In genomic region chr7:35163600-35163999, GRCm38 (mm10) we compare ENCODE assay signal across 22 mouse cellular contexts. TPM values are rescaled to one million over a fixed set of nuclear protein-coding genes. Genes with fewer than 3 reads are reported as not detected.
DNase-seq lines count a peak whose midpoint lies in the region; ATAC-seq and TF ChIP-seq lines count a peak whose summit lies in the region.
"Had no signal": no experiment of that assay in that cellular context is flagged by ENCODE, and none has a peak within 500 bp of the region (broad histone marks: within the 10 kb centered on the region; RNA-seq: fewer than 3 reads in every experiment).

No protein-coding gene starts in this region.

- H3K79me2 ChIP-seq in myocyte (ENCODE audit: control insufficient read depth, insufficient read depth), result no peaks in the 10 kb centered on the region

- H3K4me2 ChIP-seq in myocyte (ENCODE audit: low read depth), result peak overlapping the region; percentile 32
- no peak overlapping the region for H3K4me2 ChIP-seq in midbrain, embryonic 14.5 days (ENCODE audit: low read length)
- H3K4me2 ChIP-seq: embryonic facial prominence, embryonic 15.5 days; heart, embryonic 13.5 days; limb, embryonic 13.5 days; liver, embryonic 13.5 days had no signal

- intact Hi-C loops in heart, postnatal 25 days (cut with DNase I), result no loop called here

- no peak for TF ChIP-seq POLR2A in myocyte (IDR thresholded peaks at IDR 0.05; ENCODE audit: insufficient read length, low read depth)

- peak; percentile 26 to 40 for DNase-seq in cerebellum, postnatal 10 days
- no peak for DNase-seq in cerebellum, postnatal 4 days (ENCODE audit: low spot score in 2 of 2)
- peak; percentile 33 for DNase-seq in heart, postnatal 4 days
- DNase-seq in heart, postnatal 25 days (ENCODE audit: low spot score), result no peak
- DNase-seq in lung, postnatal 36 days, result peak; percentile 35
- no peak for DNase-seq in lung, postnatal 14 days
- no peak for DNase-seq in midbrain, embryonic 14.5 days
- DNase-seq: adrenal gland, postnatal 14 days; cerebellum, adult 11 months; cerebellum, postnatal 14 days; liver, embryonic 13.5 days; retina, postnatal 1 day had no signal

- H3K36me3 ChIP-seq in myocyte (ENCODE audit: control insufficient read depth, insufficient read depth), result no peaks in the 10 kb centered on the region
- no peaks in the 10 kb centered on the region for H3K36me3 ChIP-seq in midbrain, embryonic 14.5 days (ENCODE audit: control insufficient read depth, insufficient read depth, low read length)
- H3K36me3 ChIP-seq: embryonic facial prominence, embryonic 15.5 days; heart, embryonic 13.5 days; hindbrain, embryonic 10.5 days; limb, embryonic 13.5 days; liver, embryonic 13.5 days had no signal

- ATAC-seq in midbrain, embryonic 14.5 days (ENCODE audit: low FRiP score, low TSS enrichment), result no peak
- ATAC-seq: forebrain, embryonic 16.5 days; hindbrain, postnatal 0 days; intestine, postnatal 0 days had no signal

- 71% methylated on average over 7 of the region's 7 CpGs for WGBS in midbrain, embryonic 14.5 days

- H3ac ChIP-seq in myocyte (ENCODE audit: control insufficient read depth, insufficient read length), result no peak overlapping the region

- H3K27ac ChIP-seq in midbrain, embryonic 14.5 days (replicated peaks; ENCODE audit: low read depth, low read length), result no peak overlapping the region
- H3K27ac ChIP-seq: embryonic facial prominence, embryonic 15.5 days; heart, embryonic 13.5 days; hindbrain, embryonic 10.5 days; hindbrain, postnatal 0 days; kidney, postnatal 0 days; layer of hippocampus, adult 2 months; limb, embryonic 13.5 days; liver, embryonic 13.5 days had no signal

- no peaks in the 10 kb centered on the region for H3K27me3 ChIP-seq in myocyte (ENCODE audit: control insufficient read depth, insufficient read depth, insufficient read length)
- no peaks in the 10 kb centered on the region for H3K27me3 ChIP-seq in midbrain, embryonic 14.5 days (ENCODE audit: control insufficient read depth, insufficient read depth, low read length)
- H3K27me3 ChIP-seq: embryonic facial prominence, embryonic 15.5 days; limb, embryonic 13.5 days; liver, embryonic 13.5 days had no signal

- no peaks in the 10 kb centered on the region for H3K9me3 ChIP-seq in midbrain, embryonic 14.5 days (ENCODE audit: control insufficient read depth, low read length)
- H3K9me3 ChIP-seq: embryonic facial prominence, embryonic 15.5 days; heart, embryonic 13.5 days; limb, embryonic 13.5 days; liver, embryonic 13.5 days had no signal

- H3K4me1 ChIP-seq in midbrain, embryonic 14.5 days (ENCODE audit: control insufficient read depth, insufficient read depth, low read length), result no peaks in the 10 kb centered on the region
- H3K4me1 ChIP-seq: embryonic facial prominence, embryonic 15.5 days; heart, embryonic 13.5 days; limb, embryonic 13.5 days had no signal

- H3K9ac ChIP-seq in midbrain, embryonic 14.5 days (replicated peaks; ENCODE audit: low read length), result no peak overlapping the region
- H3K9ac ChIP-seq: embryonic facial prominence, embryonic 15.5 days; heart, embryonic 13.5 days; limb, embryonic 13.5 days; liver, embryonic 13.5 days had no signal

- H3K4me3 ChIP-seq in myocyte, result no peak overlapping the region
- H3K4me3 ChIP-seq in midbrain, embryonic 14.5 days (replicated peaks; ENCODE audit: low read depth, low read length), result no peak overlapping the region
- H3K4me3 ChIP-seq: embryonic facial prominence, embryonic 15.5 days; heart, embryonic 13.5 days; hindbrain, embryonic 10.5 days; layer of hippocampus, adult 2 months; limb, embryonic 13.5 days; liver, embryonic 13.5 days had no signal

TF ChIP-seq in myocyte, 11 proteins besides CTCF, POLR2A, EP300 and RAD21:
- TF ChIP-seq MYOG (IDR thresholded peaks at IDR 0.05; ENCODE audit: control insufficient read depth in 1 of 3, insufficient read depth in 1 of 3, insufficient read length in 2 of 3, low read depth in 2 of 3) (peak in 1 of 3 experiments; percentile 78), MYOD1 (IDR thresholded peaks at IDR 0.05; ENCODE audit: control insufficient read depth in 1 of 3, insufficient read length in 2 of 3, low read depth in 2 of 3) (peak in 2 of 3 experiments; percentile 10 to 67), MAX (IDR thresholded peaks at IDR 0.05; ENCODE audit: low read depth) (no peak)

RNA-seq across cellular contexts. Expression of gene Slc7a10, which starts 22.6 kb away (rescaled TPM):
- total RNA-seq in heart, postnatal 4 days (2021), result under 1 TPM; 0.38 to 0.45 TPM
- under 1 TPM; 0.26 to 0.78 TPM for total RNA-seq in heart, postnatal 25 days (2021)
- not detected for polyA plus RNA-seq in myocyte (2012; fragmentation: generic; extraction: Trizol)
- 6.5 and 9.6 TPM in 2 replicates for polyA plus RNA-seq in midbrain, embryonic 14.5 days (2014; fragmentation: Nextera tagmentation; extraction: Ambion mirVana)

RNA-seq across cellular contexts. Expression of gene Cebpa, which starts 44.5 kb away (rescaled TPM):
- total RNA-seq in heart, postnatal 4 days (2021), result 1 to 10 TPM; 3.2 to 4.0 TPM
- 1 to 10 TPM; 5.8 to 6.1 TPM for total RNA-seq in heart, postnatal 25 days (2021)
- 7.7 TPM for polyA plus RNA-seq in myocyte (2012; fragmentation: generic; extraction: Trizol)
- 0.61 and 0.88 TPM in 2 replicates for polyA plus RNA-seq in midbrain, embryonic 14.5 days (2014; fragmentation: Nextera tagmentation; extraction: Ambion mirVana)

RNA-seq across cellular contexts. Expression of gene Lrp3, which starts 51.7 kb away (rescaled TPM):
- 1 to 10 TPM; 6.9 TPM for total RNA-seq in heart, postnatal 4 days (2021)
- 1 to 10 TPM; 7.7 to 8.8 TPM for total RNA-seq in heart, postnatal 25 days (2021)
- not detected for polyA plus RNA-seq in myocyte (2012; fragmentation: generic; extraction: Trizol)
- polyA plus RNA-seq in midbrain, embryonic 14.5 days (2014; fragmentation: Nextera tagmentation; extraction: Ambion mirVana), result 33.3 and 35.8 TPM in 2 replicates

Comparison
In these comparisons a context has a peak if more than half of its experiments do, and no peak if none do; other contexts are left out.
1. DNase-seq: peak in cerebellum, postnatal 10 days (2 of 2), heart, postnatal 4 days (single experiment) and lung, postnatal 36 days (single experiment); none in cerebellum, postnatal 4 days (0 of 2), heart, postnatal 25 days (single experiment), lung, postnatal 14 days (single experiment) and midbrain, embryonic 14.5 days (single experiment).